18 mouse cellular contexts compared by ENCODE assay signal in the genomic region with DNA sequence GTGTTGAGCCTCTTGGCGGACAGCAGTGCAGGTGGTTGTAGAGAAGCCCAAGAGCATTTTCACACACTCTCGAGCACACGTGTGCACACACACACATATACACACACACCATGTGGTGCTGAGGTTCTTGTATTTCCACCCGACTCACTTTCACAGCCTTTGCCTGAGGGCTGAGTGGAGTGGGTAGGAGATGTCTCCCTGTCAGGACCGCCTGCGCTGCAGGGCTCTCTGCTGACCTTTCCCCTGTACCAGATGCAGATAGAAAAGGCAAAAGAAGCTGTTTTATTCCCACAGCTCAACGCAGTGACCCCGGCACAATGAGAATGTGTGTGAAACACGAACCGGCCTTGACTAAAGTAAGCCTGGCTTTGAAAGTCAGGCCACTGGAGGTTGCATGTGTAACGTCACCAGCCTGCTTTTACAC.
A peak's percentile ranks its signal among the peaks of the same experiment; 100 is the strongest.
DNase-seq lines count a peak whose midpoint lies in the region; ATAC-seq lines count a peak whose summit lies in the region.
"Had no signal": no experiment of that assay in that cellular context is flagged by ENCODE, and none has a peak within 500 bp of the region (broad histone marks: within the 10 kb centered on the region; RNA-seq: fewer than 3 reads in every experiment).

No protein-coding gene starts in this region.

- intact Hi-C loops in left cerebral cortex, postnatal 4 days (cut with DNase I), result no loop called here

- DNase-seq in embryo, embryonic 10 days (ENCODE audit: low spot score), result peak; percentile 78
- DNase-seq in embryonic facial prominence, embryonic 10.5 days (ENCODE audit: low spot score), result peak; percentile 60
- DNase-seq in hindbrain, embryonic 11.5 days (ENCODE audit: low spot score), result peak; percentile 52
- DNase-seq in thymus, postnatal 4 days, result no peak
- DNase-seq in layer of hippocampus, adult 18-20 months (ENCODE audit: low spot score in 2 of 2), result no peak
- DNase-seq in layer of hippocampus, postnatal 14 days (ENCODE audit: low spot score in 2 of 2), result no peak
- no peak for DNase-seq in left cerebral cortex, postnatal 4 days
- DNase-seq: cerebellum, adult 9-11 months; heart, adult 2 months; heart, postnatal 14 days; kidney, adult 18-20 months; right cerebral cortex, postnatal 4 days; thymus, postnatal 14 days had no signal

- H3K4me1 ChIP-seq in embryonic facial prominence, embryonic 10.5 days, result peaks cover 45% of the 10 kb centered on the region
- H3K4me1 ChIP-seq in hindbrain, embryonic 11.5 days (replicated peaks; ENCODE audit: control insufficient read depth, insufficient read depth, low read length), result peaks cover 13% of the 10 kb centered on the region
- H3K4me1 ChIP-seq in midbrain, embryonic 13.5 days (replicated peaks), result peaks cover 42% of the 10 kb centered on the region
- H3K4me1 ChIP-seq: lung, embryonic 15.5 days; megakaryocyte, embryonic 14.5 days; stomach, embryonic 15.5 days had no signal

- 27% methylated on average over 11 of the region's 11 CpGs for WGBS in embryonic facial prominence, embryonic 10.5 days
- WGBS in hindbrain, embryonic 11.5 days, result 27% methylated on average over 11 of the region's 11 CpGs
- 29% methylated on average over 11 of the region's 11 CpGs for WGBS in midbrain, embryonic 13.5 days

- H3K4me2 ChIP-seq in hindbrain, embryonic 11.5 days (replicated peaks; ENCODE audit: low read depth, low read length), result no peak overlapping the region
- peak overlapping the region; percentile 51; the same call in 1 of the 2 replicates for H3K4me2 ChIP-seq in midbrain, embryonic 13.5 days (replicated peaks)
- H3K4me2 ChIP-seq: embryonic facial prominence, embryonic 15.5 days; lung, embryonic 15.5 days; stomach, embryonic 15.5 days had no signal

- no peak overlapping the region for H3K9ac ChIP-seq in hindbrain, embryonic 11.5 days (ENCODE audit: low read depth, low read length)
- H3K9ac ChIP-seq in midbrain, embryonic 13.5 days (replicated peaks), result no peak overlapping the region
- H3K9ac ChIP-seq: embryonic facial prominence, embryonic 15.5 days; lung, embryonic 15.5 days; stomach, embryonic 15.5 days had no signal

- H3K27ac ChIP-seq in embryonic facial prominence, embryonic 10.5 days (replicated peaks), result peak overlapping the region; percentile 37
- peak overlapping the region; percentile 51 for H3K27ac ChIP-seq in hindbrain, embryonic 11.5 days (ENCODE audit: low read depth, low read length)
- H3K27ac ChIP-seq in midbrain, embryonic 13.5 days, result peak overlapping the region; percentile 66
- H3K27ac ChIP-seq: embryonic facial prominence, embryonic 15.5 days; heart, adult 2 months; lung, embryonic 15.5 days; stomach, embryonic 15.5 days had no signal

- no peak overlapping the region for H3K4me3 ChIP-seq in embryonic facial prominence, embryonic 10.5 days
- H3K4me3 ChIP-seq in hindbrain, embryonic 11.5 days (ENCODE audit: low read depth, low read length), result no peak overlapping the region
- no peak overlapping the region for H3K4me3 ChIP-seq in midbrain, embryonic 13.5 days (replicated peaks)
- H3K4me3 ChIP-seq: embryonic facial prominence, embryonic 15.5 days; heart, adult 2 months; lung, embryonic 15.5 days; megakaryocyte, embryonic 14.5 days; stomach, embryonic 15.5 days had no signal

- H3K27me3 ChIP-seq in embryonic facial prominence, embryonic 10.5 days (replicated peaks; ENCODE audit: low read depth, poor library complexity, severe bottlenecking), result no peaks in the 10 kb centered on the region
- H3K27me3 ChIP-seq in hindbrain, embryonic 11.5 days (ENCODE audit: control insufficient read depth, insufficient read depth, low read length), result no peaks in the 10 kb centered on the region
- H3K27me3 ChIP-seq in midbrain, embryonic 13.5 days, result no peaks in the 10 kb centered on the region
- H3K27me3 ChIP-seq: embryonic facial prominence, embryonic 15.5 days; lung, embryonic 15.5 days; megakaryocyte, embryonic 14.5 days; stomach, embryonic 15.5 days had no signal

- 0 out of 2 replicates have a peak, but pooled peaks cover 10% of the 10 kb centered on the region for H3K36me3 ChIP-seq in embryonic facial prominence, embryonic 10.5 days (replicated peaks)
- no peaks in the 10 kb centered on the region for H3K36me3 ChIP-seq in hindbrain, embryonic 11.5 days (ENCODE audit: control insufficient read depth, insufficient read depth, low read length)
- H3K36me3 ChIP-seq in midbrain, embryonic 13.5 days, result no peaks in the 10 kb centered on the region
- H3K36me3 ChIP-seq: embryonic facial prominence, embryonic 15.5 days; lung, embryonic 15.5 days; stomach, embryonic 15.5 days had no signal

- no peaks in the 10 kb centered on the region for H3K9me3 ChIP-seq in embryonic facial prominence, embryonic 10.5 days
- no peaks in the 10 kb centered on the region for H3K9me3 ChIP-seq in hindbrain, embryonic 11.5 days (ENCODE audit: control insufficient read depth, low read length)
- no peaks in the 10 kb centered on the region for H3K9me3 ChIP-seq in midbrain, embryonic 13.5 days
- H3K9me3 ChIP-seq: embryonic facial prominence, embryonic 15.5 days; lung, embryonic 15.5 days; megakaryocyte, embryonic 14.5 days; stomach, embryonic 15.5 days had no signal

- peak; percentile 65 for ATAC-seq in hindbrain, embryonic 11.5 days (ENCODE audit: low FRiP score)
- peak; percentile 53 for ATAC-seq in midbrain, embryonic 13.5 days

Comparison
In these comparisons a context has a peak if more than half of its experiments do, and no peak if none do; other contexts are left out.
1. DNase-seq: peak in embryo, embryonic 10 days (single experiment), embryonic facial prominence, embryonic 10.5 days (single experiment) and hindbrain, embryonic 11.5 days (single experiment); none in thymus, postnatal 4 days (single experiment), layer of hippocampus, adult 18-20 months (0 of 2), layer of hippocampus, postnatal 14 days (0 of 2) and left cerebral cortex, postnatal 4 days (single experiment).
2. Peak in every context shown above with its lines, with median percentiles within 50 percentile points of each other: H3K27ac ChIP-seq.